Mouse (Mus musculus) thymus, adult 2 months (tissue): ENCODE data around the gene Ankrd63.

Experiments used
- CTCF ChIP-seq: fragments of 200-500 bp; IDR thresholded peaks from 2 replicates; pipeline ENCODE4 v1.5.1; 2012; ENCODE audit warnings: mild to moderate bottlenecking, control low read depth, low read length, moderate library complexity, borderline replicate concordance; ENCODE audit not compliant: control insufficient read depth, poor library complexity, insufficient read depth; ENCODE audit errors: extremely low read depth
- POLR2A ChIP-seq: fragments of 200-500 bp; IDR thresholded peaks from 2 replicates; pipeline ENCODE4 v1.6.1; 2012; ENCODE audit warnings: mild to moderate bottlenecking, low read length, control low read depth, moderate library complexity; ENCODE audit not compliant: control insufficient read depth, poor library complexity, insufficient read depth; ENCODE audit errors: extremely low read depth

DNA sequence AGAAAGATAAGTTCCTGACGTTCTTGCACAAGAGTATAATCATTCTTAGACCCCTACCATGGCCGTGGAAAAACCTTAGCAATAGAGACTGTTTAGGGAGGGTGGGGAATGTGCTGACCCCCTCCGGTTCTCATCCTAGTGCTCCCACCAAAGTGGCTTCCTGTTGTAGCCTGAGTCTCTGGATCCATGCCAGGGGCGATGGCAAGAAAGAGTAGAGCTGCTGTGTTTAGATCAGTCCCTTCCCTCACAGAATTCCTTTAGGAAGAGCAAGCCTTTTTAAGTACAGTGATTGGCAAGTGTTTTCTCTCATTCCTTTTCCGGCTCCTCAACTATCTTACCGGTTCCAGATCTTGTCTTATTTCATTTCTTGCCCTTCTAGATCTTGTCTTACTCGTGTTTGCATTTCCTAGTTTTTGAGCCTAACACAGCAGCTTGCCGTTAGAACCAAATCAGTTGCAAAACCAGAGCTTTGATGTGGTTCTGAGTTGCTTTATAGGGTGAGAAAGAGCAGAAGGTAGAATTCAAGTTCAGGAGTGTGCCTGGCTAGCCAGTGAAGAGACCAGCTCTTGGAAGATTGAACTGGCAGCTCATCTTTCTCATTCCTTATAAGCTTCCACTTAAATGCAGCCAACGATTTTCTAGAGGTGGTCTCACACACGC, 43.7 kb upstream of the Ankrd63 start:
- TF ChIP-seq CTCF, result no peak
- no peak for TF ChIP-seq POLR2A
